Mouse (Mus musculus) kidney, adult 2 months (tissue): ENCODE measurements around the gene Ccdc3.

Experiments used
- CTCF ChIP-seq: fragments of 200-500 bp; conservative IDR thresholded peaks from 2 replicates; pipeline ENCODE4 v1.5.1; 2011; ENCODE audit warnings: low read depth, mild to moderate bottlenecking, control low read depth, low read length, moderate library complexity, mixed read lengths; ENCODE audit not compliant: insufficient read depth, insufficient read length
- POLR2A ChIP-seq: fragments of 200-500 bp; IDR thresholded peaks from one replicate; pipeline ENCODE4 v1.6.1; 2011; ENCODE audit warnings: low read depth, low read length, control low read depth

- TF ChIP-seq CTCF (no peak), POLR2A (no peak)
Measured at GRCm38 (mm10) chr2:5171301-5172000, 33.9 kb downstream of the Ccdc3 start.
